Mouse (Mus musculus): ENCODE results near the gene Gm49358.

Gm49358 gene

DNA sequence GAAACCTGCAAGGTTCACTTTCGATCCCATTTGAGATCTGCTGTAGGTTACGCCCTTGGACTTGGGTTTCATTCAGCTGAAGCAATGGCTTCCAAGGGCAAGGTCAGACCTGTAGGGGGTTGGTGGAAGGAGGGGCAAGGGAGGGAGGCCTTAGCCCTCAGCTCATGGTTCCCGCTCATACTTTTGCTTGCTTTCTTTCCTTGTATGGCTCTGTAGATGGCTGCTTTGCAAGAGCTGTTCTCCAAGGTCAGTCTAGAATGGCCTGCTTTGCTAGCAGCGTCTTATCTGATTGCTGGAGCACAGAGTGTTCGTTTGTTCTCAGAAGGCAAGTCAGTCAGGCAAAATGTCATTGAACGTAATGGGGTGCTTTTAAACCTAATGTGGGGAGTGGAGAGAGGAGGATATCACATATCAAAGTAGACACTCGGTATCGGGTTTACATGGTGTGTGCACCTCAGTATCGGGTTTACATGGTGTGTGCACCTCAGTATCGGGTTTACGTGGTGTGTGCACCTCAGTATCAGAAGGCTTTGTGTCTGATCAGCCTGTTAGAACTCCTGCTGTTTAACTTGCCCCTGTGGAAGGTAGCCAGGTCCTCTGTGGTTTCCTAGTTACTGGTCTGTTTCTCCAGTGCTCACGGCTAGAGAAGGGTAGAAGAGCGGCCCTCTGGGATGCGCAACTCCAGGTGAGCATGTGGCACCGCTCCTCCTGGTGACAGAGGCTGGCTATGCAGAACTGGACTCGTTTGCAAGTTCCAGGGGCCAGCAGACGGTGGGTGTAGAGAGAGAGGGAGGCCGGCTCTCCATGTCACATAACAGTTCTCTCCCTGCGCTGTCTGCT is 50.7 kb downstream of the Gm49358 start:
- peak; percentile 31 to 50 for DNase-seq

DNA sequence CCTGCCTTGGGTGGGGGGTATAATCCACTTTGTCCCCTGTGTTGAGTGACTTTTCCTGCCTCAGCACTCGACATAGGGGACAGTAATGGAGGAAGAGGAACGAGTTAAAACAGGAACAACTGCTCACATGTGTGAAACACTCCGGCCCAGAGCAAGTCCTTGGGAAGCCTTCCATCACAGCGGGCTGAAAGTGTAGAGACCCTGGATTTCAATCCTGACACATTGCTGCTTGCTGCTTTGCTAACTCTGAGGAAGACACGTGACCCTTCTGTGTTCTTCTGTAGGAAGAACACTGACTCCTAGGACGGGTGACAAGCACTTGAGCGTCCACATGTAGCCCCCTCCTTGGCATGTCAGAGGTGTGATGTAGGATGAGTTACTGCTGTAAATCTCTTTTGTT is 51.4 kb downstream of the Gm49358 start:
- no peak for DNase-seq

DNA sequence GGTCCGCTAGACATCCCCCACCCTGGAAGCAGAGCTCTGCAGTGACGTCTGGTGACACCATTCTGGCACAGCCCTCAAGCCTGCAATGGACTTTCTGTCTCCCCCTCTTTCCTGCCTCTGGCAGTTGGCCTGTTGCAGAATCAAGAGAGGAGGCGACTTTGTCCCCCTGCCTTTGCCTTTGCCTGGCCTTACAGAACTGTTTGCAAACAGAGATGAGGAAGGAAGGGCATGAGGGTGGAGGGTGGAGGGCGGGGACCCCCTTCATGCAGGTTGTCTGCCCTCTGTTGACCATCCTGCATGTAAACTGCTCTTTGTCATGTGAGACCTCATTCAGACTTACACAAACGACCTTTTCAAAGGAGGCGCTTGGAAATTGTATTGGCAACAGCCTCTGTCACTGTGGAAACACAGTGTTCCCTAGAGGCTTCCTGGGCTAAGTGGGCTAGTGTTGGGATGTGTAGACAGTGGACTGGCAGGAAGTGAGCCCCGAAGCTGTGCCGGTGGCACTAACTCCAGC is 55.9 kb downstream of the Gm49358 start:
- no peak for DNase-seq

DNA sequence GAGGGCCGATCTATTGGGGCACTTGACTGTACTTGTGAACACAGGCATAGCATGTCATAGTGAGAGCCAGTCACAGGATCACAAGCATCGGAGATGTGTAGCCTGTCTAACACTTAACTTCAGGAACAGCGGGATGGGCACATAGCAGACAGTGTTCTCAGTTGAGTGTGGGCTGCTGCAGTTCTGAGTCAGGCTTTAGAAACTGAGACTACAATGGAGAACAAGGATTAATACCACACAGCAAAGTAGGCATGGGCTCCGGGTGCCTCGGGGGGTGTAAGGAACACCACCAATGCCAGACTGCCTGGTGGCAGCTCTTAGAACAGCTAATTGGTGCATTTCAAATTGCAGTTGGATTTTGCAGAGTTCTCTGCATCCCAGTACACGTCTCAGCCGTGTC is 57.2 kb downstream of the Gm49358 start:
- no peak for DNase-seq

DNA sequence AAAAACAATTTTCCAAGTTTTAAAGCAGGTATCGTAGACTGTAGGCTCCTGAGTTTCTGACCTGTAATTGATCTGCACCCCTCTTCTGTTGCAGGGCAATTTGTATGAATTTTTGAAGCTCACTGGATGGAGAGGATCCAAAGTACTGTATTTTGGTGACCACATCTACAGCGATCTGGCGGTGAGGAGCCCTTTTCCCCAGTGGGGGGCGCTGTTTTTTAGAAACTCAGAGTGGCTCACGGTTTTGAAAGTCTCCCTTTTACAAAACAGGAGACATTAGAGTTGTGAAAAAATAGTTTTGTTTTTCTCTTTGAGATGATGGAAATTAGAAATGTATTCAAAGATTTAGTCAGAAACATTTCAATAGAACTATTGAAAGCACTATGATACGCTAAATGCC is 60.3 kb downstream of the Gm49358 start:
- no peak for DNase-seq

DNA sequence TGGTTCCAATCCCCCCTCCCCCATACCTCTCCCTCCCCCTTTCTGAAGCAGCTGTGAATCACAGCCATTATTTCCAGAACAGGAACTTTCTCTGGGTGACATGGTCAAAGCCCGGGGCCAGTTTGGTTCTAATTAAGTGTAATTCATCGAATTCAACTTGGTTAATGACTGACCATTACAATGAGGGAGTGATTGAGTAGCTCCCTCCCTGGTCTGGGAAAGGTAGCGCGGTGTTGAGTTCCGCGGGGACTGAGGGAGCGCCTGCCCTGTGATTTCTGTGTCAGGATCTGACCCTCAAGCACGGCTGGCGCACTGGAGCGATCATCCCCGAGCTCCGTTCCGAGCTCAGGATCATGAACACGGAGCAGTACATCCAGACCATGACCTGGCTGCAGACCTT is 61.1 kb downstream of the Gm49358 start:
- peak; percentile 51 to 62 for DNase-seq

DNA sequence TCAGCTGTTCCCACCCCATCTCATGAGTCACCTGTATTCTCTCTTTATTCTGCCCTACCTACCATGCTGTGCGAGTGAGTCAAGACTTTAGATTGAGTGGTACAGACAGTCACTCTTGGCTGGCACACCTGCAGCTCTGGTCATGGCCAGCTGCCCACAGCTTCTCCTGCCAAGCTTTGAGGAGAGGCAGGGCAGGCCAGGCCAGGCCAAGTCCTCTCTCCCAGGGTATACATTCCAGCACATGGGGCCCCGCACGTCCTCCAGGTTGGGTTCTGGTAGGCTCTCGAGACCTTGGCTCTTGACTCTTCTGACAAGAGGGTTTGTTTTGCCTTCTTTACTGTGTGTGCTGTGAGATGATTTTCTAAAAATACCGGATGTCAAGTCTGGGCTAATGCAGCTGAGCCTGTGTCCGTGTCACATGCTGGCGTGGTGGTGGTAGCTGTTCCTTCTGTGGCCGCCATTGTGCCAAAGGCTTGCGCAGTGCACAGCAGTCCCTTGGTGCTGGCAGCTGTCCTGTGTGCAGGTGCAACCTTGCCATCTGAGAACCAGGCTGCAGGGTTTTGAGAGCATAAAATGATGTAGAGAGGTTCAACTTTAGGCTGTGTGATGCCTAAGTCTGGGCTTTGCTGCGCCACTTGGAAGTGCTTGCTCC is 62.2 kb downstream of the Gm49358 start:
- DNase-seq, result peak; percentile 84 to 88

DNA sequence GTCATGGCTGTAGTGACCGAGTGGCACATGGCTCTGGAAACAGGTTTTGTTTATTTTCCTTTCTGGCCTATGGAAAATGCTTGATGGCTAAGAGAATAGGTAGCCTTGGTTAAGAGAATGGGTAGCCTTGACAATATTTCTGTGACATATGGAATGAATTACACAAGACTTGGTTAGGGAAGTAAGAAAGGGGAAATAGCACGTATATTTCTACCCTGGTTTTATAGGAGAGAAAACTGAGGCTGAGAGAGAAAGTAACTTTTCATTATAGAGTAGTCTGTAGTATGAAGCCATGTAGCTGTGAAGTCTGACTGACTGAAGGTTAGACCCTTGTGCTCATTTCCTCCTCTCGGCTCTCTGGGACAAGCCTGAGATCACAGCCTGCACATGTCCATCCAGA is 63.2 kb downstream of the Gm49358 start:
- no peak for DNase-seq

DNA sequence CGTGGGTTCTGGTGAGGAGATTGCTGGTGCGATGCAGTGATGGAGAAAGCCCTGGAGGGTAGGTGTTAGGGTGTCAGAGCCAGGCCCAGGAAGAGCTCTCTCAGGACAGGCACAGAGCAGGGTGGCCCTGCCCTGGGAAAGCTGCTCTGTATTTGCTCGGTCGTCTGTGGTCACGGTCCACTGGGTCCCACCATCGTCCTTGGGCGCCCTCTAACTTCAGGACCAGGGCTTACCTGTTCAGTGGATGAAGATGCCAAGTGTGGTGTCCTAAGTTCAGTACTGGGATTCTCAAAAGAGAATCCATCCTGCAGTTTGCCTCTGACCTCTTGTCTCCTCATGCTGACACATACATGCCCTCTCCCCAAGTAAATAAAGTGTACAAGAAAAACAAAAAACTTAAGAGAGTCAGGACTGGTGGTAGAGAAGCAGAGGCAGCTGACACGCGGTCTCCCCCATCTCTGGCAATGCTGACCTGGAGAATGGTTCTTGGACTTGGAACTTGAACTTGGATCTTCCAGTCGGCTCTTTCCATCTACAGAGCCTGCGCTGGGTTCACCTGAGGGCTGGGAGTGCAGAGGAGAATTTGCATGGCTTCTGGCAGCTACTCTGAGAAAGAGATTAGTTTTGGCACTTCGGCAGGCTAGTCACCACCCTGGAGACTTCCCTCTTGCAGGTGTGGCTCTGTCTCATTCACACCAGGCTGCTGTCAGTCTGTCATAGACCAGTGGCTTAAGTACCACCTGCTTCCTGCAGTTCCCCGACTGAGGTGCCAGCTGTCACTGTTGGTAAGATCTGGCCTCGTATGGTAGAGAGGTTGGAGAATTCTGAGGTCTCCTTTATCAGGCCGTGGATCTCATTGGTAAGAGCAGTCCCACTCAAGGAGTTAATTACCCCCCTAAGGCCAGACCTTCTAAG is 64.7 kb downstream of the Gm49358 start:
- DNase-seq, result peak; percentile 70 to 82

DNA sequence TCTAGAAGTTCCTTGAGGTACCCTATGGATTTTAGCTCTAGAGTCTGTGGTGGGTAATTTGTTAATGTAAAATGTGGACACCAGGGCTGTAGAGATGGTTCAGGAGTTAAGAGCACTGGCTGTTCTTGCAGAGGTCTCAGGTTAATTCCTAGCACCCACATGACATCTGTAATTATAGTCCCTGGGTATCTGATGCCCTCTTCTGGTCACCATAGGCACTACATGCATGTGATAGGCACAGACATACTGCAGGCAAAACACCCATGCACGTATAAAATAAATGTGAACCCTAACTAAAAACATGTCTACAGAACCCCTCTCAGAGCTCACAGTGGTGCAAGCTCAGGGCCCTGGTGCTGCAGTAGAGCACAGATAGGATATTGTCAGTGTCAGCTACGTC is 65.7 kb downstream of the Gm49358 start:
- DNase-seq, result no peak

DNA sequence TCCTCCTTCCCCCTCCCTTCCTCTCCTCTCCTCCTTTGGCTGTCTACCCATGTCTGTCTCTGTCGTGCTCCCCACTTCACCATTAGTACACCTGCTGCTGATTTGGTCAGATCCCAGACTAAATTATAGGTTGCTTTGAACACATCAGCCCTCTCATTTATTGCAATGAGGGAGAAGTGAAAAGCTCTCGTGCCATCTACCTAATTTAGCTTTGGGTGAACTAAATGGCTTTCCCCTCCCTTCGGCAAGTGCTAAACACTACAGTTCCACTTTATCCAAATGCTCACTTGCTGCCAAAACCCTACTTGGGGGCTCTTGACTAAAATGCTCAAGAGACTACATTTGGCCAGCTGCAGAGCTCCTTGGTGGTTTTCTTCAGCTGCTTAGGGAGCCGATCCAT is 73.0 kb downstream of the Gm49358 start:
- DNase-seq, result no peak

DNA sequence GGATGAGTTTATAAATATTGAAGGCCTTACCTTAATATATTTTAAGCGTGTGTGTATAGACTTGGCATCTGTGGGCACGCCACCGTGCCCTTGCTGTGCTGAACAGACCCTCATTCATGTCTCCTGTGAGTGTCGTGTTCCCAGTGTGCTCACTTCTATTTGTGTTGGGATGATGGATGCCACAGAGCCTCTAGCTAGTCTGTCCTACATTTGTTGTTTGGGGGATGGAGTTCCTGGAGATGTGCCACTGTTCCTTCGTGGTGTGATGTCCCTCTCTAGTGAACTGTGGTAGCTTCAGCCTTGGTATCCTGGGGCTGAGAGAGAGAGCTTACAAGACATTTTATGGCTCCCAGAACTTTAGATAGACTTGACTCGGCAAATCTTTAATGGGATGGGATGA is 75.1 kb downstream of the Gm49358 start:
- no peak for DNase-seq

DNA sequence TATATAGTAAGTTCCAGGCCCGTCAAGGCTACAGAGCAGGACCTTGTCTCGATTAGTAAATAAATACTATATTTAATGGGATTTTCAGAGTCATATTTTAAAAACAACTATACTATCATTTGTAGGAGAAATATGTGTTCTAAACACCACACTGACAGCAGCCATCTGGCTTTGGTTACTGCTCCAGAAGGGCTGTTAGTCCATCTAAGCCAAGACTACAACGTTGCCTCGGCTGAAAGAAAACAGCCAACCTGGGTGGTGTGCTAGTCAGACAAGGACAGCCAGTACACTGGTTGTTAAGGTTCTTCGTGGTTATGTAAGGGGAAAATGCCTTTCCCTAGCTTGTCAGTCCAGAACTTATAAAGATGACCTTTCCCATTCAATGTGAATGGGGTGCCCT is 78.9 kb downstream of the Gm49358 start:
- DNase-seq, result no peak

DNA sequence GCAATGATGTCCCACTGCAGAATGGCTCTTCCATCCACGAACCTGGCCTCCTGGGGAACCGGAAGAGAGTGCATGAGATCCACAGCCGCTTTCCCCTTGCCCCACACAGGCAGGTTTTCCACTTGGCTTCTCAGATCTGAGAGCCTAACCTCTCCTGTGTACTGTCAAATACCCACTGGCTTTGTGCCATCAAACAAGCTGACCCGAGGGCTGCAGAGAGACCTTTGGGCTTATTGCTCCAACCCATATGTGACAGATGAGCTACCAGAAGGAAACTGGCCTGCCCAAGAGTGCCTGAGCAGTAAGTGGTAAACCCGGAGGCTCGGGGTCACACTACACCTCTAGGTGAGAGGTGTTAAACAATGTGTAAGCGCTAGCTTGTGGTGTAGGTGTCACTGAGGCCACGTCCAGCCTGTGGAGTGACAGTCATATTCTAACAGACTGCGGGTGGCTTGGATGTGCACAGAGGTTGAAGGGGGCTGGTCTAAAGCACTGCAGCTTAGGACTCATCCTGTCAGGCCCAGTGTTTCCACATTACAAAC is 83.2 kb downstream of the Gm49358 start:
- peak; percentile 19 to 57 for DNase-seq

DNA sequence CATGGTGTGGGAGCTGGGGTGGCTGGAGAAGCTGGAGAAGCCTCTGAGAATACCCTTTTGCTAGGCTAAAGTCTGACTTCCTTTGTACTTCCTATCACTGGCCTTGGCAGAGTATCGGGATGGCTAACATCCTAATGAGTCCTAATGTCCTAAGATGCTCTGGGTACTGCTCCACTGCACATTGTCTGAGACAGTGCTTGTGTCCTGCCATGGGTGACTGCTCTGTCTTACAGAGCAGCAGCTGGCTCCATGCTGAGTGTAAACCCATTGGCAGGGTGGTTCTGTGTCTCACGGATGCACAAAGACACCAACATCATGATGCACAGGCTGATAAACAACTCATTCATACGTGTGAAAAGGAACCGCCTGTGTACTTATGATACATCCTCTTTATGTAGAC is 85.3 kb downstream of the Gm49358 start:
- no peak for DNase-seq

DNA sequence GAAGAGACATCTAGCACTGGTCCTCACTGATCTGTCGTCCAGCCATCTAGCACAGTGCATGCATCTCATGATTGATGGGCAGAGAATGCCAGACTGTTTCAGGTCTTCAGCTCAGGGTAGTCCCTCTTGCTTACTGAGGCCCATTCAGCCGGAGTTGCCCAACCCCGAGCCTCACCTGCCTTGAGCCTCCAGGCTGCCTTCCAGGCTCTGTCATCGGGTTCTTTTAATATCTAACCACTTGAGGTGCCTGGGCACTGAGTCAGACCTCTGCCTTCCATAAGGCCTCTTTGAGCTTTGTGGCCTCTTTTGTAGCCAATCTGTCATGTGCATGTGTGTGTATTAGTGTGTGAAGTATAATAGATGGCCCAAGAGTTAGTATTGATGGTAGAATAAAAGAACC is 85.7 kb downstream of the Gm49358 start:
- no peak for DNase-seq

DNA sequence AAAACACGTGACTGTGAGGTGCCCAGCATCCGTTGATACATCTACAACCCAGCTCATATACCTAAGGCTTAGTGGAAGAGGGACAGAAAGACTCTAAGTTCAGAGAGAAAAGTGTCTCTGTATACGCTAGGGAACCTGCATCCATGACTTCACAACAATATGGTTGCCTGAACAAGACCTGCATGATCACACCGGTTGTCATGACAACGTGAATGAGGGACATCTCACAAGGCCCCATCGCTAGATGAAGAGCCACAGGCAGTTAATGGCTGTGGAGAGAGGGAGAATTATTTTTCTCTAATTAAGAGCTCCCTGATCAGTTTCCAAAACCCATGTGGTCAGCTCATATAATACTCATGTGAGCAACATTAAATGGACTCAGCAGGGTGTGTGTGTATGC is 88.4 kb downstream of the Gm49358 start:
- DNase-seq, result no peak

DNA sequence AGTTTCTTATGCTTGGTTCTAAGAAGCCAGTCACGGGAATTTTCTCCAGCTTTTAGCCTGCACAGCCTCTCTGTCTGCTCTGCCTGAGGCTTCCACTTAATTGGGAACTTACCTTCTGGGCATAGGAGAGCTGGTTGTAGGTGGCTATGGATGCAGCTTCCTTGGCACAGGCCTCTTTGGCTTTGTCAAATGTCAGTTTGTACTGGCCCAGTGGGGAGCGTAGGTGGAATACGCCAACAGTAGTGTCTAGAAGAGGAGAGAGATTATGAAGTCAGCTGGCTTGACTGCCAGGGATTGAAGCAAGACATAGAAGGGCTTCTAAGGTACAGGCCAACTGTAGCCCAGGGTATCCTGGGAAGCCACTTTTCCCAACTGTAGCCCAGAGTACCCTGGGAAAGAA is 89.7 kb downstream of the Gm49358 start:
- no peak for DNase-seq

DNA sequence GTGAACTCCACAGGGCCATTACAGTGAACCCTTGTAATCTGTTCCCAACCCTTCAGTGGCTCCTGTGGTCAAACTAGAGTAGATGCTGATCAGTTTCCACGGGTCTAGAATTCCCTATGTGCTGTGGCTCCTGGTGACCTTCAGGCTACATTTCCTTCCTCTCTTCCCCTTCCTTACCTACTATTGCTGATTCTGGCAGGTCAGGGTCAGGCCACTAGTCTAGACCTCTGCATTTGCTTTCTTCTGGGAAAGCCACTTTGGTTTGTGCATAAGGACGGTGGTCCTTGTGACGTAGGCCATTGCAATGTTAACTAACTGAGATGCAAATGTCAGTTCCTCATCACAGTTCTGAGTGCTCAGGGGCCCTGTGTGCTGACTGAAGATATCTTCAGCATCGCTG is 96.6 kb downstream of the Gm49358 start:
- DNase-seq, result no peak

DNA sequence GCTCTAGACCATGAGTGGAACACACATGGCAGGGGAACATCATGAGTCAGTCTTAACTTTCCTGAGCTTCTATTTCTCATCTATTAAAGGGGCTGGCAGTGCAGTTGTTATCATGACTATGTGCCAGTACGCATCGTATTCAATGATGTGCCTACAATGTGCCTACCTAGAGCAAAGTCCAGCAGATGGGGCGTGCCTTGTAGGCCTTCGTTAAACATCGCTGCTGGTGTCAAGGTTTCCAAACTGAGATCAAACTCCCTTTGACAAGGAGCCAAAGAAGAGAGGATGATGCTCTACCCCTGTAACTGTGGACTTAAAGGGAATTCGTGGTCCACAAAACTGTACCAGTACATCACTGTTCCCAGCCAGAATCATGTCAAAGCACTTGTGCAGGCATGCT is 98.7 kb downstream of the Gm49358 start:
- peak; percentile 71 to 75 for DNase-seq

DNA sequence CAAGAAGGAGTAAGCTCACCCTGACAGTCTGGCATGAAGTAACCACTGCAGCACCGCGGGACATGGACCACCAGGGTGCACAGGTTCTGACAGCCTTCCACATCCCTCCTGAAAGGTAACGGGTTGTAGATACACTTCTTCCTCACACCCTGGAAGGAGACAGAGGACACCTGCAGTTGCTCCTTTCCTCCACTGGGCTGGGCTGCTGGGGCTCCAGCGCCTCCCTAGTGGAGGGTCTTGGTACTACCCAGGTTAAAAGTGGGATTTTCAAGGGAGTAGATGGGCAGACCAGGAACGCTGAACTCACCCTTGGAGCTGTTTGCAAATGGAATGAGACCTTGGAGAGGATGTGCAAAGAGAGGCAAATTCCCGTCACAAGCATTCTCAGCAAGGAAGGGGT is 99.7 kb downstream of the Gm49358 start:
- no peak for DNase-seq

DNA sequence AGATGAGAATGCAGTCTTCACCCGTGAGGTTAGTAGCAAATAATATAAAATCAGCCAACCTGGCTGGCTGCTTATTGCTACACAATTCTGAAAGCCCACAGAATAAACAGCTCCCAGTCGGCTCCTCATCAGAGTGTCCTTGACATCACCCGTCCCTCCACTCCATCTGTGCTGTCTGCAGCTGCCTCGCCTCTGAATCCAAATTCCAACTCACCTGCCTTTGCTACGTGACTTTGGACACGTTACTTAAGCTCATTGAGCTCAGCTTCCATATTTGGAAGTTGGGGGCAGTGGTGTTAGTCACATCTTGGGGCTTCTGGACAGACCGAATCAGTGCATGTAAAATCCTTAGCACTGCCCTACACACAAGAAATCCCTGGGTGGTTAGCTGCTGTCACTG is 108.3 kb downstream of the Gm49358 start:
- DNase-seq, result no peak

DNA sequence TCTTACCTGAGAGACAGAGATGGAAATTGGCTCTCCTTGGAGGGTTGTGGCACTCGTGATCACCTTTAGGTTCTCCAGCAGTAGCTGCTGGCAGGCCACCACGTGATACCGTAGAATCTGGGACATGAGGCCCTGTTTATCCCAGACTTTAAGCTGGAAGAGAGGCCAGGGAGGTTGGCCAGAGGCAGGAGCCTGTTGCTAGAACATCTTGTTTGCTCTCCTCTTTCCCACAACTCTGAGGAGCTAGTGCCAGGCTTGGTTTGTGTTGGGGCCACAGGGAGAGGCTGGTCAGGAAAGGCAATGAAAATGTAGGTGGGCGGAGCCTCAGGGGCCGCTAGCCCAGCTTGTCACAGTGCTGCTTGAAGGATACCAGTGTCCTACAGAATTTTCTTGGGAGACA is 108.8 kb downstream of the Gm49358 start:
- DNase-seq, result no peak
